Mouse (Mus musculus) central nervous system, embryonic 11.5 days (tissue): ENCODE results near the gene Ccdc83. TPM values are rescaled to one million over a fixed set of nuclear protein-coding genes. Genes with fewer than 3 reads are reported as not detected.

ENCODE experiments used
- polyA plus RNA-seq: library from polyadenylated mRNA; depleted of rRNA; stranded (reverse); fragments of >200 nt; gene quantifications from 2 replicates; pipeline ENCODE4 v1.2.3, GENCODE M21; 2012; rRNA removed

The Ccdc83 gene
- polyA plus RNA-seq: not detected in 2 replicates

DNA sequence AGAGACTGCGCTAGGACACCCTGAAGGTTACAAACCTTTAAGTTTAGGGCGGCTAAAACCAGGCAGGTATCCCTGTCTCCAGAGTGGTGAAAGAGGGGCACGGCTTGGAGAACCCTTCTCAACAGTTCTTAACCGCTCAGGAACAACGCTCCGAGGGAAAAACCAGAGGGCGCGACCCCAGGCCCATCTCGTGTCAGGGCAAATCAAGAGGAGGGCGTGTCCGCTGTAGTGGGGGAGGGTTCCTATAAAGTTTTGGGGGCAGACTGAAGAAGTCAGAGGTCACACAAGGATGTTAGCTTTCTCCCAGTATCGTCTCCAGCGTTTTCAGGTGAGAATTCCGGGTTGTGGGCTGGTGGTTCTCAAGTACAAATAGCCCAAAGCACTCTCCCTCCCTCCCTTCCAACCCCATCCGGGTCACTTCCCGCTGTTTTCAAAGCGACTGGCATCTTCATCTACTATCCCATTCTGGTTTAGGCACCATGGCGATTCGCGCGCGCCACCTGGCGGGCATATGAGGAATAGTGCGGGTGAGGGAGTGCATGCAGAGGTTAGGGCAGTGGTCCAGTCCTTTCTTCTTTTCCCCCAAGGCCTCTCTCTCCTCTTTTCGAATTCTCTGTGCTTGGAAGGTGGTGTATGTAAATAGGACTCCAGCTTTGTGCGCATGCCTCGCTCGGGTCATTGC lies at the start of gene Ccdc83:
Ccdc83 (minus strand) TSS at position 489 of the 682 bp plus-strand sequence.

GRCm38 (mm10) chr7:90301942-90302646 lies 36.5 kb upstream of the Ccdc83 start, which contains the start of gene Sytl2:
TSS of gene Sytl2 (plus strand) at chr7:90302252.

Other genes starting within 250 kb of the Ccdc83 start
- gene Picalm, start 135.6 kb downstream of the Ccdc83 start, polyA plus RNA-seq: 80.6 and 146 TPM in 2 replicates
- 3.4 and 7.5 TPM in 2 replicates for gene Sytl2, start 36.5 kb upstream of the Ccdc83 start, polyA plus RNA-seq
- 2.2 TPM in 2 replicates for gene Ccdc89, start 160.8 kb upstream of the Ccdc83 start, polyA plus RNA-seq
- gene Crebzf, start 177.0 kb upstream of the Ccdc83 start, polyA plus RNA-seq: 132 and 153 TPM in 2 replicates
- gene Tmem126a, start 191.5 kb upstream of the Ccdc83 start, polyA plus RNA-seq: 24.0 and 52.3 TPM in 2 replicates
- 24.4 and 25.9 TPM in 2 replicates for gene Tmem126b, start 210.2 kb upstream of the Ccdc83 start, polyA plus RNA-seq
- gene Dlg2, start 210.9 kb upstream of the Ccdc83 start, polyA plus RNA-seq: 1.9 and 3.5 TPM in 2 replicates